Mouse (Mus musculus) cortical plate, adult 2 months (tissue): ENCODE results near the gene Itpr2.

Experiments used
- CTCF ChIP-seq: fragments of 200-500 bp; IDR thresholded peaks from 2 replicates; pipeline ENCODE4 v1.5.1; 2011; ENCODE audit warnings: mild to moderate bottlenecking, control low read depth, low read length; ENCODE audit not compliant: insufficient read depth; ENCODE audit errors: extremely low read depth
- POLR2A ChIP-seq: fragments of 200-500 bp; IDR thresholded peaks from 2 replicates; pipeline ENCODE4 v1.6.1; 2011; ENCODE audit warnings: mild to moderate bottlenecking, low read length, control low read depth; ENCODE audit not compliant: insufficient read depth; ENCODE audit errors: extremely low read depth

DNA sequence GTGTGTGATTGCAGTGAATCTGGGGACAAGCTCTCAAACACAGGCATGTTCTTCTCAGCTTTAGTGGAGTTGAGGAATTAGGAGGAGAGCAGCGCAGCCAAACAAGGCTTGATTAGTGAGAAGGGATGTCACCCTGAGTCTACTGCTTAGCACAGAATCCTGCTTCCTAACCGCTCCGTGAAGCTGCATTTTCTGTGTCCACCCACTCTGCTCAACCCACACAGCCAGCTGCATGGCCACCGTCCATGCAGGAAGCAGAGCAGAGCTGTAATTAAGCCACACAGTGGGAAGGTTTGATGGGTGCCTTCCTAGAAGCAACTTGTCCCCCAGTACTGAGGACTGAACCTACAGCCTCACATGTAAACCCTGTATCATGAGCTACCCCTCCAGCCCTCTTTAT, 97.1 kb downstream of the Itpr2 start:
- no peak for TF ChIP-seq CTCF
- TF ChIP-seq POLR2A, result no peak
